Mouse (Mus musculus) stomach, postnatal 0 days (tissue): Measurements from ENCODE around the gene Dnaaf1.

Experiments
- CTCF ChIP-seq: IDR thresholded peaks from 2 replicates; pipeline ENCODE4 v1.5.1; 2016; ENCODE audit warnings: antibody characterized with exemption, low read depth, mild to moderate bottlenecking, moderate library complexity
- EP300 ChIP-seq: optimal IDR thresholded peaks from 2 replicates; pipeline ENCODE3; 2016; ENCODE audit warnings: antibody characterized with exemption

- TF ChIP-seq CTCF (no peak), EP300 (no peak)
Observed at GRCm38 (mm10) chr8:119528762-119529161, 46.3 kb upstream of the Dnaaf1 start.
